Mouse (Mus musculus) embryonic fibroblast, embryonic 13.5 days (primary cell): ENCODE results near the gene S100a7a. TPM values are rescaled to one million over a fixed set of nuclear protein-coding genes. Genes with fewer than 3 reads are reported as not detected.

ENCODE experiments used
- H3K27ac ChIP-seq: 2 replicates; pipeline ENCODE4 v1.5.1; 2012; ENCODE audit warnings: low read length, control low read depth, inconsistent platforms; ENCODE audit not compliant: insufficient read depth
- H3K4me1 ChIP-seq: 2 replicates; pipeline ENCODE4 v1.6.1; 2011; ENCODE audit warnings: low read length; ENCODE audit not compliant: control insufficient read depth, insufficient read depth
- H3K4me3 ChIP-seq: 2 replicates; pipeline ENCODE4 v1.5.1; 2011; ENCODE audit warnings: mild to moderate bottlenecking, control low read depth, low read length; ENCODE audit not compliant: insufficient read depth
- CTCF ChIP-seq: IDR thresholded peaks from 2 replicates; pipeline ENCODE4 v1.5.1; 2011; ENCODE audit warnings: mild to moderate bottlenecking, control low read depth, low read length, moderate library complexity, borderline replicate concordance; ENCODE audit not compliant: insufficient read depth
- POLR2A ChIP-seq: IDR thresholded peaks from 2 replicates; pipeline ENCODE4 v1.6.1; 2011; ENCODE audit warnings: low read depth, mild to moderate bottlenecking, control low read depth, low read length, moderate library complexity
- polyA plus RNA-seq: library from polyadenylated mRNA; stranded (reverse); fragments of >200 nt; gene quantifications from 2 replicates; pipeline ENCODE4 v1.2.4, GENCODE M21; 2011; ENCODE audit warnings: low read depth; ENCODE audit not compliant: missing spikeins, insufficient read length

The S100a7a gene
- polyA plus RNA-seq, 1 experiment, result 2.2 TPM

GRCm38 (mm10) chr3:90612728-90613291 is 41.0 kb upstream of the S100a7a start, which contains the start of gene S100a6:
TSS of gene S100a6 (plus strand) at chr3:90612882.
- H3K4me1 ChIP-seq, result 0 out of 2 replicates have a peak, but pooled peaks cover 9% of the 10 kb centered on the region
- TF ChIP-seq POLR2A (peak; percentile 98), CTCF (peak; percentile 94; the same call in 1 of the 2 replicates)
- peak within 1 kb of the TSS; percentile 88 for H3K27ac ChIP-seq
- H3K4me3 ChIP-seq, result peak within 1 kb of the TSS; percentile 92

GRCm38 (mm10) chr3:90613461-90614147 is 40.2 kb upstream of the S100a7a start:
- Histone ChIP-seq H3K4me3 (peak overlapping the region; percentile 92), H3K27ac (peak overlapping the region; percentile 82), H3K4me1 (0 out of 2 replicates have a peak, but pooled peaks cover 9% of the 10 kb centered on the region)
- peak; percentile 50 for TF ChIP-seq POLR2A
- TF ChIP-seq CTCF, result no peak

GRCm38 (mm10) chr3:90614148-90614530 is 39.7 kb upstream of the S100a7a start:
- TF ChIP-seq CTCF (no peak), POLR2A (peak; percentile 35; the same call in 1 of the 2 replicates)
- 0 out of 2 replicates have a peak, but pooled peaks cover 9% of the 10 kb centered on the region for H3K4me1 ChIP-seq
- peak overlapping the region; percentile 82 for H3K27ac ChIP-seq
- H3K4me3 ChIP-seq, result peak overlapping the region; percentile 92

- Histone ChIP-seq H3K4me3 (peak overlapping the region; percentile 92), H3K4me1 (0 out of 2 replicates have a peak, but pooled peaks cover 9% of the 10 kb centered on the region), H3K27ac (peak overlapping the region; percentile 82)
- TF ChIP-seq CTCF (no peak), POLR2A (peak; percentile 45)
Observed at GRCm38 (mm10) chr3:90614611-90615251, 39.1 kb upstream of the S100a7a start.

DNA sequence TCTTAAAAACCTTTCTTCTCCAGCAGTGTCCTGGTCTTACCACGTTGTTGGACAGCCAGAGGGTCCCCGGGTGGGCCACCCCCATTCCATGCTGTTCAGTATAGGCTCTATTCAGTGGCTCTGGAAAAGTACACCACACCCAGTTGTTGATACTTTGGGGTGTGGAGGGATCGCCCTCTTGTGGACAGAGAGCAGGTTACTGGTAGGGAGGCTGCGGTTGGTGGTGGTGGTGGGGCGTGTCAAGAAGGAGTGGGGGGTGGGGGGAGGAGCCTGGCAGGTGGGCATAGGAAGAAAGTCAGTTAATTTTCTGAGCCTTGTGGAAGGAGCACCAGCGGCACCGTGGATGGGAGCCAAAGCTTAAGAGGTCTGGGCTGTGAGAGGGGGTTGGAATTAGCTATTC is 38.4 kb upstream of the S100a7a start:
- TF ChIP-seq POLR2A (peak; percentile 43; the same call in 1 of the 2 replicates), CTCF (peak; percentile 67; the same call in 1 of the 2 replicates)

DNA sequence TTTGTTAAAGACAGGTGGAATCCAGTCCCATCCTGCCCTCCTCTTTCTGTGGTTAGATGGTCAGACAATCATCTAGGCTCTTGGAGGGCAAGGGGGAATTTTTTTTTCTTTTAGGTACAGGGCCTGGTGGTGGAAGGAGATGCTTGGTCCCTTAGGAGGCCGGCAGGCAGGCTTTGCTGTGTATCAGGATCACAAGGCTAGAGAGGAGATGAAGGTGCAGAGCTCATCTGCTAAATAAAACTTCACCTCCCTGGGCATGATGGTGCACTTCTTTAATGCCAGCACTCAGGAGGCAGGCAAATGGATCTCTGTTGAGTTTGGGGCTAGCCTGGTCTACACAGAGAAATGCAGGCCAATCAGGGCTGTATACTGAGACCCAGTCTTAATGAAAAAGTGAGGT is 37.9 kb upstream of the S100a7a start:
- TF ChIP-seq CTCF (no peak), POLR2A (peak; percentile 13; the same call in 1 of the 2 replicates)

More for the DNA sequence above, 38.4 kb upstream of the S100a7a start:
- peak overlapping the region; percentile 82 for H3K27ac ChIP-seq
- 0 out of 2 replicates have a peak, but pooled peaks cover 9% of the 10 kb centered on the region for H3K4me1 ChIP-seq
- H3K4me3 ChIP-seq, result peak overlapping the region; percentile 92

DNA sequence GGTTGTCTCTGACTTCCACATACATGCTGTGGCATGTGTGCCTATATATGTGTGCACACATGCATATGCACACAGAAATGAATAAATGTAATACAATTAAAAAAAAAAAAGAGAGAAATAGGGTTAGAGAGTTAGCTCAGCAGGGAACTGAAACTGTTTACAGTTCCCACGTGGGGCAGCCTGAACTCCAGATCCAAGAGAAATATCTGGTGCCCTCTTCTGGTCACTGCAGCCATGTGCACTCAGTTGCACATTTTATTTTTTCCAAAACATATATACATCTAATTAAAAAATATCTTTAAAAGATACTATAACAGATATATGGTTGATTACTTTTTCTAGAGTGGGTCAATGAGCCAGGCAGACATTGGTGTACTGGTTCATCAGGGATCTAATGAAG is 36.2 kb upstream of the S100a7a start:
- peaks cover 9% of the 10 kb centered on the region; the same call in 1 of the 2 replicates for H3K4me1 ChIP-seq
- no peak overlapping the region for H3K4me3 ChIP-seq
- TF ChIP-seq POLR2A (peak; percentile 56; the same call in 1 of the 2 replicates), CTCF (no peak)
- no peak overlapping the region for H3K27ac ChIP-seq

More for the DNA sequence above, 37.9 kb upstream of the S100a7a start:
- H3K4me3 ChIP-seq, result peak overlapping the region; percentile 92
- H3K27ac ChIP-seq, result peak overlapping the region; percentile 64
- H3K4me1 ChIP-seq, result 0 out of 2 replicates have a peak, but pooled peaks cover 9% of the 10 kb centered on the region

DNA sequence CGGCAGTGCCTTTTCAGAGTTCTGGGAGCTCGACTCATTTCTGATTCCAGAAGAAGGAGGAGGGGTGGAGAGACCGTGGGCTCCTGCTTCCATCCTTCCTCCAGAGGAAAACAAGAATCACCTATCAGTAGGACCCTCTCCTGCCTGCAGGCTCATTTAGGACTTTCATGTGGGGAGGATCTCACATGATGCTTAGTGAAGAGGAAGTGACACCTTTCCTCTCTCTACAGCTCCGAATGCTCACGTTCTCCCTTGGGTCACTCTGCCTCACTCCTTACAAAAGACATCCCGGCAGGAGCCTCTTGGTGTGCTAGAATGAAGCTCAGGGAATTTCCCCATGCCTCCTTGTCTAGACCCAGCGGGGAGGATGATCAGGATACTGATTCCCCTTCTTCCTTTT is 32.3 kb upstream of the S100a7a start:
- no peak overlapping the region for H3K27ac ChIP-seq
- peaks cover 7% of the 10 kb centered on the region; the same call in 1 of the 2 replicates for H3K4me1 ChIP-seq
- TF ChIP-seq CTCF (no peak), POLR2A (no peak)
- H3K4me3 ChIP-seq, result no peak overlapping the region

- Histone ChIP-seq H3K4me1 (peaks cover 7% of the 10 kb centered on the region; the same call in 1 of the 2 replicates), H3K27ac (no peak overlapping the region), H3K4me3 (no peak overlapping the region)
- TF ChIP-seq POLR2A, result no peak
- no peak for TF ChIP-seq CTCF
Observed at GRCm38 (mm10) chr3:90623435-90624071, 30.3 kb upstream of the S100a7a start.
